Mouse (Mus musculus) midbrain, embryonic 15.5 days (tissue): Measurements from ENCODE around the gene Flvcr1. TPM values are rescaled to one million over a fixed set of nuclear protein-coding genes. Genes with fewer than 3 reads are reported as not detected.

ENCODE experiments used
- ATAC-seq: fragments of 200-750 bp; cut with Nextera tagmentation; replicated peaks from 2 replicates; pipeline ENCODE4 v1.8.0; 2017; ENCODE audit warnings: moderate TSS enrichment
- H3K27ac ChIP-seq: fragments of 300-500 bp; sonication (generic); 2 replicates; pipeline ENCODE4 v1.5.1; 2015; ENCODE audit warnings: mild to moderate bottlenecking, inconsistent platforms
- H3K27me3 ChIP-seq: fragments of 300-500 bp; sonication (generic); replicated peaks from 2 replicates; pipeline ENCODE4 v1.6.1; 2015; ENCODE audit warnings: inconsistent platforms
- H3K36me3 ChIP-seq: fragments of 300-500 bp; sonication (generic); replicated peaks from 2 replicates; pipeline ENCODE4 v1.6.1; 2015; ENCODE audit warnings: inconsistent platforms
- H3K4me1 ChIP-seq: fragments of 300-500 bp; sonication (generic); 2 replicates; pipeline ENCODE4 v1.6.1; 2015; ENCODE audit warnings: inconsistent platforms
- H3K4me2 ChIP-seq: fragments of 300-500 bp; sonication (generic); 2 replicates; pipeline ENCODE4 v1.6.1; 2015; ENCODE audit warnings: inconsistent platforms, mild to moderate bottlenecking, moderate library complexity
- H3K4me3 ChIP-seq: fragments of 300-500 bp; sonication (generic); 2 replicates; pipeline ENCODE4 v1.5.1; 2015; ENCODE audit warnings: mild to moderate bottlenecking, inconsistent platforms
- H3K9ac ChIP-seq: fragments of 300-500 bp; sonication (generic); 2 replicates; pipeline ENCODE4 v1.6.1; 2015; ENCODE audit warnings: mild to moderate bottlenecking, inconsistent platforms
- H3K9me3 ChIP-seq: fragments of 300-500 bp; sonication (generic); 2 replicates; pipeline ENCODE4 v1.6.1; 2016; ENCODE audit warnings: inconsistent platforms
- WGBS: fragments of 180-500 bp; shearing (Covaris S2); methylation state at CpG from one replicate; pipeline ENCODE4 v1.1.7; 2015; ENCODE audit warnings: mixed read lengths; 5-methylcytosine and 5-hydroxymethylcytosine counted together
- polyA plus RNA-seq: library from polyadenylated mRNA; unstranded; fragments of >200 nt; fragmentation: Nextera tagmentation; extraction: Ambion mirVana; gene quantifications from 2 replicates; pipeline ENCODE4 v1.2.1, GENCODE M21; 2015

The Flvcr1 gene
- polyA plus RNA-seq, 1 experiment from 2014 or later, result 8.7 TPM

- peaks cover 19% of the 10 kb centered on the region for H3K4me1 ChIP-seq
These were observed 36.4 kb upstream of the Flvcr1 start for GRCm38 (mm10) chr1:191062241-191062780.

DNA sequence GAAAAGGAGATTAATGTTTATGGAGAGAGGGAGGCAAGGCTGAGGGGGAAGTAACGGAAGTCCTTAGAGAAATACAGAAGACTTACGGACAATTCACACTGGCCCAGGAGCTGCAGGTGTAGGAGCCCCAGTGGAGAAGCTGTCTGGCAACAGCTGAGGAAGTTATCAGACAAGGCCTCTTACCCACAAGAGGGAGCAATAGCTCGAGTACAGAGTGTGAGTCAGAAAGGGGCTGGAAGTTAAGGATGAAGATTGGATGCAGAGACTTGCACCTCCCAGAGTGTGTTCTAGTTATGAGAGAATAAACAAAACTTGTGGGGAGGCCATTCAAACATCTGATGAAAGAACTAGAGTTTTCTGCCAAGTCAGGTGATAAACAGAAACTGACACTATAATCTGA lies 31.5 kb upstream of the Flvcr1 start:
- no peak for ATAC-seq
- Histone ChIP-seq H3K27ac (no peak overlapping the region), H3K27me3 (no peaks in the 10 kb centered on the region), H3K4me3 (no peak overlapping the region), H3K4me1 (peaks cover 9% of the 10 kb centered on the region), H3K9ac (no peak overlapping the region), H3K4me2 (no peak overlapping the region), H3K36me3 (no peaks in the 10 kb centered on the region), H3K9me3 (no peaks in the 10 kb centered on the region)
- 82% methylated on average over 3 of the region's 3 CpGs for WGBS

More at GRCm38 (mm10) chr1:191062241-191062780, 36.4 kb upstream of the Flvcr1 start:
- no peaks in the 10 kb centered on the region for H3K9me3 ChIP-seq
- ATAC-seq, result peak; percentile 76; the same call in 1 of the 2 replicates
- no peaks in the 10 kb centered on the region for H3K27me3 ChIP-seq
- H3K4me3 ChIP-seq, result peak overlapping the region; percentile 79
- H3K9ac ChIP-seq, result peak overlapping the region; percentile 71
- peak overlapping the region; percentile 66 for H3K27ac ChIP-seq
- H3K4me2 ChIP-seq, result peak overlapping the region; percentile 99
- 3% methylated on average over 15 of the region's 15 CpGs for WGBS
- H3K36me3 ChIP-seq, result no peaks in the 10 kb centered on the region

- Histone ChIP-seq H3K27me3 (no peaks in the 10 kb centered on the region), H3K36me3 (no peaks in the 10 kb centered on the region), H3K9ac (no peak overlapping the region), H3K4me2 (no peak overlapping the region), H3K4me3 (no peak overlapping the region), H3K9me3 (no peaks in the 10 kb centered on the region), H3K27ac (no peak overlapping the region), H3K4me1 (no peaks in the 10 kb centered on the region)
- WGBS, result 67% methylated on average over 2 of the region's 2 CpGs
- ATAC-seq, result no peak
These were observed 29.5 kb upstream of the Flvcr1 start for GRCm38 (mm10) chr1:191055533-191055873.

GRCm38 (mm10) chr1:191054870-191055532 lies 29.0 kb upstream of the Flvcr1 start:
- no peak overlapping the region for H3K4me2 ChIP-seq
- ATAC-seq, result no peak
- no peaks in the 10 kb centered on the region for H3K4me1 ChIP-seq
- H3K9ac ChIP-seq, result no peak overlapping the region
- H3K27me3 ChIP-seq, result no peaks in the 10 kb centered on the region
- no peaks in the 10 kb centered on the region for H3K9me3 ChIP-seq
- H3K36me3 ChIP-seq, result no peaks in the 10 kb centered on the region
- no peak overlapping the region for H3K4me3 ChIP-seq
- no peak overlapping the region for H3K27ac ChIP-seq
- 76% methylated on average over 8 of the region's 8 CpGs for WGBS

DNA sequence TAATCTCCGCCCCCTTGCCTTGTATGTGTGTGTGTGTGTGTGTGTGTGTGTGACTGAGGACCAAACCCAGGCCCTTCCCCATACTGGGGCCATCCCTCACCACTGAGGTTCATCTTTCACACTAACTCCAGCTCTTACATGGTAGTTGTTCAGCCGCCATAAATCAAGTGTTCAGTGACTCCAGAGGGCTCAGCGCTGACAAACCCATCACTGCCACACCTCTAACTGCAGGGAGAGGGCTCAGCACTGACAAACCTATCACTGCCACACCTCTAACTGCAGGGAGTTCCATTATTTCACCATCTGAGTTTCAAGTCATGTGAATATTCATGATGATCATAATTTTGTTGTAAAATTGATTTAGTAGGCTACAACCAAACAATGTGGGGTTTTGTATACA lies 27.6 kb upstream of the Flvcr1 start:
- Histone ChIP-seq H3K4me2 (no peak overlapping the region), H3K9ac (no peak overlapping the region), H3K4me1 (no peaks in the 10 kb centered on the region), H3K27me3 (no peaks in the 10 kb centered on the region), H3K4me3 (no peak overlapping the region), H3K36me3 (no peaks in the 10 kb centered on the region), H3K27ac (no peak overlapping the region), H3K9me3 (no peaks in the 10 kb centered on the region)
- WGBS, result 85% methylated on average over 3 of the region's 3 CpGs
- ATAC-seq, result no peak

DNA sequence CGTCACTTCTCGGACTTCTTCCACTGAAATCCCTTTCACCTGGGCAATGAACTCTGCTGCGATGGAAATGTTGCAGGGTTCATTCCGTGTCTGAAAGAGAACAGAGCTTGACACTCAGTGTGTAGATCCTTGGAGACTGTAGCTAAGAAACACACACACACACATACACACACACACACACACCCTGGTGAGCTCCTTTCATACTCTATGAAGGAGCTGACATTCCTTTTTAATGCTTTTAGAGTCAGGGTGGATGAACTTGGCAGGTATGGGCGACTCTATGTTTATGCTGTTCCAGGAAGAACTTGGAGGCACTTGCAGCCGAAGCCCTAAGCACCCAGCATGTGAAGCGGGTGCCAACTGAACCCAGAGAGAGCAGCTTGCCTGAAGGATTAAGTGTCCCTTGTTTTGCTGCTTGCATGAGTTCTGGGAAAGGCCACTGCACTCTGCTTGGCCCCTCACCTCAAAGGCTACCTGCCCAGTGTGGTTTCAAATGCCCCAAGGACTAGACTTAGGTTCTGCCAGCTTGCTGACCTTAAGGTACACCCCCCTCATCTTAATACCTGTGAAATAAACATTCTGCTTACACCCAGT lies 20.4 kb upstream of the Flvcr1 start:
- Histone ChIP-seq H3K4me1 (no peaks in the 10 kb centered on the region), H3K9ac (no peak overlapping the region), H3K27ac (no peak overlapping the region), H3K36me3 (no peaks in the 10 kb centered on the region), H3K4me3 (no peak overlapping the region), H3K4me2 (no peak overlapping the region), H3K27me3 (no peaks in the 10 kb centered on the region), H3K9me3 (no peaks in the 10 kb centered on the region)
- no peak for ATAC-seq
- WGBS, result 66% methylated on average over 7 of the region's 7 CpGs

DNA sequence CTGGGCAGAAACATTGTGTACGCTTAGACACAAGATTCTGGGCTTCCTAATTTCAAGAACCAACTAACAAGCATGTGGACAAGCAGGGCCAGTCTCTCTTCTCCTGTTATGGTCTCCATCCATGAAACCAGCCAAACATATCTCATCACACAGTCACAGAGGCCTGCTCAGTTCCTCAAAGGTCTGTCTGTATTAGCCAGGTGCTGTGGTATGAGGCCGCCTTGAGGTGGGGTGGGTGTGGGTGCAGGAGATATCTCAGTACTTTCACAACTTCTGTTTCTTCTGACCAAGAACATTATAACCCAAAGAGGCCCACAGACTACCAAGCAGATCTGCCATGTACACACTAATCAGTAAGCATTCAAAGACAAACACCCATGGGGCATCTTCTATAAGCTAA lies 19.3 kb upstream of the Flvcr1 start:
- no peak overlapping the region for H3K4me2 ChIP-seq
- no peaks in the 10 kb centered on the region for H3K4me1 ChIP-seq
- H3K27ac ChIP-seq, result no peak overlapping the region
- WGBS, result 94% methylated on average over 2 of the region's 2 CpGs
- no peak overlapping the region for H3K9ac ChIP-seq
- no peak for ATAC-seq
- no peaks in the 10 kb centered on the region for H3K27me3 ChIP-seq
- H3K9me3 ChIP-seq, result no peaks in the 10 kb centered on the region
- H3K36me3 ChIP-seq, result no peaks in the 10 kb centered on the region
- H3K4me3 ChIP-seq, result no peak overlapping the region

DNA sequence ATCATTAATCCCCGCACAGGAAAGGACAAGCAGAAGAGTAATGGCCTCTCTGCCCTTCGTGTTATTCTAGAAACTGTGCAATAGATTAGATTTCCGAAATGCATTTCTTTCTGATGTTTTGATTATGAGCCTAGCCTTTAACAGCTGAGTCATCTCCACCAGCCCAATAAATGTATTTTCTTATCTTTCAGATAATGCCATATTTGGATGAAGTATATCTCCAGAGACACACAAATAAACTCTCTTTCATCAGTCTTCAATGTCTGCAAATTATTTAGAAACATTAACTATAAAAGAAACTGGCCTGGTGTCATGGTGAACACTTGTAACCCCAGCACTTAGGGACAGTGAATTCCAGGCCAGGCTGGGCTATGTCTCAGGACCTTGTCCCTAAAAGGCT lies 16.7 kb upstream of the Flvcr1 start:
- Histone ChIP-seq H3K9me3 (no peaks in the 10 kb centered on the region), H3K36me3 (no peaks in the 10 kb centered on the region), H3K27ac (no peak overlapping the region), H3K4me1 (no peaks in the 10 kb centered on the region), H3K4me3 (no peak overlapping the region), H3K4me2 (no peak overlapping the region), H3K27me3 (no peaks in the 10 kb centered on the region), H3K9ac (no peak overlapping the region)
- 90% methylated on average over 3 of the region's 3 CpGs for WGBS
- no peak for ATAC-seq

DNA sequence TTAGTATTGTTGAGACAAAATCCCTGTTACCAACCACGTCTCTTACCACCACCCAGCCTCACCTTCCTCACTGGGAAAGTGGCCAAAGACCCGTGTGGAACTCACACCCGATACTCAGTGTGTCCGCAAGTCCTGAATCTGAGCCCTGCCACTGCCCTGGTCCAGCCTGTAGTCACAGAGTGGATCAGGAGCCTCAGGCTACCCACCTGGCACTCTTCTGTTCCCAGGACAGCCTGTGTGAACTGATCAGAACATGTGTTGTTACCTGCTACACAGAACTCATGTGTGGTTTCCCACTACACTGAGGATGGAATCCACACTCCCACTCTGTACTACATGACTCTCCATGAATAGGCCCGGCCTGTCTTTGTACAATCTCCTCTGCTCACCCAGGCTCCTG lies 16.1 kb upstream of the Flvcr1 start:
- no peak overlapping the region for H3K4me3 ChIP-seq
- no peak overlapping the region for H3K9ac ChIP-seq
- no peak for ATAC-seq
- no peaks in the 10 kb centered on the region for H3K27me3 ChIP-seq
- no peaks in the 10 kb centered on the region for H3K36me3 ChIP-seq
- 82% methylated on average over 5 of the region's 5 CpGs for WGBS
- H3K4me2 ChIP-seq, result no peak overlapping the region
- H3K4me1 ChIP-seq, result no peaks in the 10 kb centered on the region
- no peak overlapping the region for H3K27ac ChIP-seq
- no peaks in the 10 kb centered on the region for H3K9me3 ChIP-seq

- Histone ChIP-seq H3K9ac (no peak overlapping the region), H3K4me3 (no peak overlapping the region), H3K27ac (no peak overlapping the region), H3K9me3 (no peaks in the 10 kb centered on the region), H3K36me3 (no peaks in the 10 kb centered on the region), H3K4me1 (no peaks in the 10 kb centered on the region), H3K27me3 (no peaks in the 10 kb centered on the region), H3K4me2 (no peak overlapping the region)
- ATAC-seq, result no peak
These were observed 15.4 kb upstream of the Flvcr1 start for GRCm38 (mm10) chr1:191041352-191041751.

GRCm38 (mm10) chr1:191037999-191038398 lies 12.0 kb upstream of the Flvcr1 start:
- Histone ChIP-seq H3K9me3 (no peaks in the 10 kb centered on the region), H3K27me3 (no peaks in the 10 kb centered on the region), H3K4me3 (no peak overlapping the region), H3K9ac (no peak overlapping the region), H3K27ac (no peak overlapping the region), H3K4me2 (no peak overlapping the region), H3K36me3 (no peaks in the 10 kb centered on the region), H3K4me1 (no peaks in the 10 kb centered on the region)
- 92% methylated on average over 4 of the region's 4 CpGs for WGBS
- no peak for ATAC-seq

DNA sequence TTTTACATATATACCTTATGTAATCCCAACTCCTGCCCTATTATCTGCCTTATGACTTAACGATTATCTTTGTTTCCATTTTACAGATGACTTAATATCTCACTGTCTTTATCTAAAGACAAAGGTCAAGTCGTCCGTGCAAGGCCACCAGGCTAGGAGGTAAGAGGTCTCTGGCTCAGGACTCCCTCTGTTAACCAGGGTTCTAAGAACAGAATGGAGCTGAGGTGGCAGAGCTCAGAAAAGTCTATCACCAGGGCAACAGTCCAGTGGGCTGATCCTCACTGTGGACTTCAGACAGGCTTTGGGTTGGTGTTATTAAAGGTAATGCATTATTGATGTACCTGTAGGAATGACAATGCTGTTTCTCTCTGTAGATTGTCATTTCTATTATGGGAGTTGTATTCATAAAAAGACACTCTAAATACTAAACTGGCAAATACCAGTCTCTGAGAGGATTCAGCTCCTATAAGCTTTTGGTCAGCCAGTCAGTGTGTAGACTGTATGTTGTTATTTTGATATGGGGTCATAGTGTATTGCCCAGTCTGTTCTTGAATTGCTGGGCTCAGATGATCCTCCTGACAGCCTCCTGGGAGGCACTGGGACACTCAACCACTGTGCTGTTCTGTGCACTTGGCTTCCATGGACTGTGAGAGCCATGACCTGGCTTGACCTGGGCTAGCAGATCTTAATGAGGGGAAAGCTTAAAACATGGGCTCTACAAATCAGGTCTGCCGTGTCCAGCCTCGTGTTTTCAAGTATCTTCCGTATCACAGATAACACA lies 10.8 kb upstream of the Flvcr1 start, which contains the start of gene Spata45:
Gene Spata45, plus strand, starts transcription at position 86 of the 781 bp plus-strand sequence.
- no peaks in the 10 kb centered on the region for H3K9me3 ChIP-seq
- no peak within 1 kb of the TSS for H3K27ac ChIP-seq
- H3K9ac ChIP-seq, result no peak within 1 kb of the TSS
- WGBS, result 76% methylated on average over 6 of the region's 6 CpGs
- no peaks in the 10 kb centered on the region for H3K27me3 ChIP-seq
- no peaks in the 10 kb centered on the region for H3K4me1 ChIP-seq
- H3K4me3 ChIP-seq, result no peak within 1 kb of the TSS
- H3K36me3 ChIP-seq, result no peaks in the 10 kb centered on the region
- H3K4me2 ChIP-seq, result no peak within 1 kb of the TSS
- ATAC-seq, result no peak
